Mouse (Mus musculus): ENCODE results near the gene Rbm46. TPM values are rescaled to one million over a fixed set of nuclear protein-coding genes. Genes with fewer than 3 reads are reported as not detected.

Gene Rbm46
- 1.4 and 1.8 TPM in 2 replicates for polyA plus RNA-seq (2011; ENCODE audit: insufficient read depth, insufficient read length, low read depth, missing spikeins)

- no peak within 1 kb of the TSS for H3K27ac ChIP-seq (ENCODE audit: insufficient read depth, low read length)
- peak within 1 kb of the TSS; percentile 30 for H3K4me3 ChIP-seq (ENCODE audit: low read depth, low read length)
- no peak for TF ChIP-seq CTCF (IDR thresholded peaks at IDR 0.05; ENCODE audit: low read depth, low read length)
- no peak for TF ChIP-seq EP300 (IDR thresholded peaks at IDR 0.05; ENCODE audit: insufficient read depth, low read depth, low read length)
- TF ChIP-seq POLR2A (IDR thresholded peaks at IDR 0.05; ENCODE audit: insufficient read depth, low read length) = no peak
- H3K36me3 ChIP-seq (ENCODE audit: control insufficient read depth, insufficient read depth, low read length, poor library complexity, severe bottlenecking) = no peaks in the 10 kb centered on the region
- peaks cover 2% of the 10 kb centered on the region for H3K4me1 ChIP-seq (ENCODE audit: control insufficient read depth, insufficient read depth, low read length)
- H3K27me3 ChIP-seq (ENCODE audit: control insufficient read depth, insufficient read depth, low read length, poor library complexity, severe bottlenecking) = peaks cover 5% of the 10 kb centered on the region
- no peaks in the 10 kb centered on the region for H3K9me3 ChIP-seq (replicated peaks; ENCODE audit: control insufficient read depth, insufficient read depth, low read length, poor library complexity, severe bottlenecking)
- no peak within 1 kb of the TSS for H3K9ac ChIP-seq (ENCODE audit: low read depth, poor library complexity, severe bottlenecking)
Observed at GRCm38 (mm10) chr3:82876372-82876739, at the start of gene Rbm46. Gene Rbm46 (minus strand): TSS chr3:82876483.

DNA sequence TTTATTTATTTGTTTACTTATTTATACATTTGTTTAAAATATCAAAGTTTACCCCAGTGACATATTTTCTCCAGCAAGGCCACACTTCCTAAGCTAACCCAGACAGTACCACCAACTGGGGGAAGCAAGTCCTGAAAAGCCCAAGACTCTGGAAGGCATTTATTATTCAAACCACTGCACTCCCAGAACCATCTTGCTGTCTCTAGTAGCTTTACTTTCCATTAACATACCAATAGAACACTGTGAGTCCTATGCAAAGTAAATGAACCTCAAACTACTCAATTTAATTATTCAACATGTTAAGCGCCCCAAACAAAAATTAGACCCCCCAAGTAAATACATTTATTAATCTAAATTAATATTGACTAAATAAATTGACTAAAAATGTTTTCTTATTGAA is 39.3 kb upstream of the Rbm46 start:
- Histone ChIP-seq H3K4me3 (ENCODE audit: low read depth, low read length) (no peak overlapping the region), H3K27me3 (ENCODE audit: control insufficient read depth, insufficient read depth, low read length, poor library complexity, severe bottlenecking) (no peaks in the 10 kb centered on the region), H3K27ac (ENCODE audit: insufficient read depth, low read length) (no peak overlapping the region), H3K9me3 (replicated peaks; ENCODE audit: control insufficient read depth, insufficient read depth, low read length, poor library complexity, severe bottlenecking) (no peaks in the 10 kb centered on the region), H3K4me1 (ENCODE audit: control insufficient read depth, insufficient read depth, low read length) (no peaks in the 10 kb centered on the region), H3K9ac (ENCODE audit: low read depth, poor library complexity, severe bottlenecking) (no peak overlapping the region), H3K36me3 (ENCODE audit: control insufficient read depth, insufficient read depth, low read length, poor library complexity, severe bottlenecking) (no peaks in the 10 kb centered on the region)
- TF ChIP-seq EP300 (IDR thresholded peaks at IDR 0.05; ENCODE audit: insufficient read depth, low read depth, low read length) (no peak), CTCF (IDR thresholded peaks at IDR 0.05; ENCODE audit: low read depth, low read length) (no peak), POLR2A (IDR thresholded peaks at IDR 0.05; ENCODE audit: insufficient read depth, low read length) (no peak)

- no peak overlapping the region for H3K4me3 ChIP-seq (ENCODE audit: low read depth, low read length)
- no peak for TF ChIP-seq EP300 (IDR thresholded peaks at IDR 0.05; ENCODE audit: insufficient read depth, low read depth, low read length)
- no peaks in the 10 kb centered on the region for H3K36me3 ChIP-seq (ENCODE audit: control insufficient read depth, insufficient read depth, low read length, poor library complexity, severe bottlenecking)
- no peaks in the 10 kb centered on the region for H3K9me3 ChIP-seq (replicated peaks; ENCODE audit: control insufficient read depth, insufficient read depth, low read length, poor library complexity, severe bottlenecking)
- H3K4me1 ChIP-seq (ENCODE audit: control insufficient read depth, insufficient read depth, low read length) = no peaks in the 10 kb centered on the region
- no peak overlapping the region for H3K9ac ChIP-seq (ENCODE audit: low read depth, poor library complexity, severe bottlenecking)
- H3K27ac ChIP-seq (ENCODE audit: insufficient read depth, low read length) = no peak overlapping the region
- no peaks in the 10 kb centered on the region; the same call in none of the 2 replicates for H3K27me3 ChIP-seq (ENCODE audit: control insufficient read depth, insufficient read depth, low read length, poor library complexity, severe bottlenecking)
Observed at GRCm38 (mm10) chr3:82908671-82909070, 32.4 kb upstream of the Rbm46 start.

- peaks cover 9% of the 10 kb centered on the region for H3K27me3 ChIP-seq (ENCODE audit: control insufficient read depth, insufficient read depth, low read length, poor library complexity, severe bottlenecking)
- H3K4me3 ChIP-seq (ENCODE audit: low read depth, low read length) = peak overlapping the region; percentile 54
- no peaks in the 10 kb centered on the region for H3K4me1 ChIP-seq (ENCODE audit: control insufficient read depth, insufficient read depth, low read length)
- no peak for TF ChIP-seq POLR2A (IDR thresholded peaks at IDR 0.05; ENCODE audit: insufficient read depth, low read length)
- no peak for TF ChIP-seq EP300 (IDR thresholded peaks at IDR 0.05; ENCODE audit: insufficient read depth, low read depth, low read length)
- TF ChIP-seq CTCF (IDR thresholded peaks at IDR 0.05; ENCODE audit: low read depth, low read length) = no peak
- H3K9ac ChIP-seq (ENCODE audit: low read depth, poor library complexity, severe bottlenecking) = peak overlapping the region; percentile 7; the same call in 1 of the 2 replicates
- no peaks in the 10 kb centered on the region for H3K9me3 ChIP-seq (replicated peaks; ENCODE audit: control insufficient read depth, insufficient read depth, low read length, poor library complexity, severe bottlenecking)
- no peak overlapping the region for H3K27ac ChIP-seq (ENCODE audit: insufficient read depth, low read length)
- H3K36me3 ChIP-seq (ENCODE audit: control insufficient read depth, insufficient read depth, low read length, poor library complexity, severe bottlenecking) = no peaks in the 10 kb centered on the region
Observed at GRCm38 (mm10) chr3:82904211-82904908, 28.1 kb upstream of the Rbm46 start.

DNA sequence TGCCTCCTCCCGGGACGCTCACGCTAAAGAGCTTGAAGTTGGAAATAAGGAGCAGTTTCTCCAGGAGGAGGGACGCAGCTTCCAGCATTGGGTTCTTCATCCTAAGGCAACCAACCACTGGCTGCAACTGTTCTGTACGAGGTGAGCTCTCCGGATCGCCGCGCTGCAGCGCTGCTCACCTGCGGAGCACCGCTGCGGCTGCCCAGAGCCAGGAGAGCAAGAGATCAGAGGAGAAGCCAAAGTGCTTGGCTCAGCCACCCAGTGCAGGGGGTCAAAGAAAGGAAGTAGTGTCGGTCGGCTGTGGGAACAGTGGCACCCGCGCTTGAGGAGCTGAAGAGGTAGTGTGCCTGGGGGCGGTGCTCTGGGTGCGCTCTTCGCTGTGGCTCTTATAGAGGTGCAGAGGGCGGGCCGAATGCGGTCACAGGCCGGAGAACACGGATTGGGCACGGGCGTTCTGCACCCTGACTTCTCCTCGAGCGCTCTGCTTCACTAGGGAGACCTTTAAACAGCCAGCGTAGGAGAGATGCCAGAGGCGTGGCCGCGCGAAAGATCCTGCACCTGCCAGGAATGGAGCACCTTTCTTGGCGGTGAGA is 27.4 kb upstream of the Rbm46 start, which contains the start of gene Lrat:
Lrat (minus strand) TSS at position 361 of the 593 bp plus-strand sequence.
- Histone ChIP-seq H3K36me3 (ENCODE audit: control insufficient read depth, insufficient read depth, low read length, poor library complexity, severe bottlenecking) (no peaks in the 10 kb centered on the region), H3K4me3 (ENCODE audit: low read depth, low read length) (peak within 1 kb of the TSS; percentile 54), H3K9ac (ENCODE audit: low read depth, poor library complexity, severe bottlenecking) (peak within 1 kb of the TSS; percentile 7; the same call in 1 of the 2 replicates), H3K4me1 (ENCODE audit: control insufficient read depth, insufficient read depth, low read length) (no peaks in the 10 kb centered on the region), H3K27ac (ENCODE audit: insufficient read depth, low read length) (no peak within 1 kb of the TSS), H3K9me3 (replicated peaks; ENCODE audit: control insufficient read depth, insufficient read depth, low read length, poor library complexity, severe bottlenecking) (no peaks in the 10 kb centered on the region), H3K27me3 (ENCODE audit: control insufficient read depth, insufficient read depth, low read length, poor library complexity, severe bottlenecking) (peaks cover 9% of the 10 kb centered on the region)
- no peak for TF ChIP-seq EP300 (IDR thresholded peaks at IDR 0.05; ENCODE audit: insufficient read depth, low read depth, low read length)
- no peak for TF ChIP-seq POLR2A (IDR thresholded peaks at IDR 0.05; ENCODE audit: insufficient read depth, low read length)
- TF ChIP-seq CTCF (IDR thresholded peaks at IDR 0.05; ENCODE audit: low read depth, low read length) = no peak
